Mouse (Mus musculus): ENCODE results near the gene Adamts4. TPM values are rescaled to one million over a fixed set of nuclear protein-coding genes. Genes with fewer than 3 reads are reported as not detected.

The Adamts4 gene
- polyA plus RNA-seq, 1 experiment from 2014 or later: 26.0 TPM

DNA sequence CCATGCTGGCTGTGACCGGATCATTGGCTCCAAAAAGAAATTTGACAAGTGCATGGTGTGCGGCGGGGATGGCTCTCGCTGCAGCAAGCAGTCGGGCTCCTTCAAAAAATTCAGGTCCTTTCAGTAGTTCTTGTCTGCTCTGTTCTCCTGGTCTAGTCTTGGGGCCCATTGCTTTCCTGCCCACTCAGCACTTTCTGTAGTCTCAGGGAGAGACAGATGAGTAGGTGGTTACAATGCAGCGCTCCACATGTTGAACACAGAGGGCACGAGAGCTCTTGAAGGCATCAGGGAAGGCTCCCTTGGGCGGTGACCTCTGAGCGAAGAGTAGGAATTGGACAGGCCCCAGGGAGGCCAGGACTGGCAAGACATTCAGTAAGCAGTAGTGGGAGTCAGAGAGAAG is 7.6 kb downstream of the Adamts4 start:
- peaks cover 48% of the 10 kb centered on the region for H3K36me3 ChIP-seq
- no peak overlapping the region for H3K9ac ChIP-seq
- H3K4me3 ChIP-seq (replicated peaks): no peak overlapping the region
- no peaks in the 10 kb centered on the region for H3K9me3 ChIP-seq (replicated peaks)
- peaks cover 25% of the 10 kb centered on the region for H3K4me1 ChIP-seq
- no peak overlapping the region for H3K4me2 ChIP-seq (replicated peaks)
- 89% methylated on average over 9 of the region's 9 CpGs for WGBS
- no peak for ATAC-seq (ENCODE audit: insufficient number of reproducible peaks, low FRiP score, low TSS enrichment, low read depth)
- no peaks in the 10 kb centered on the region for H3K27me3 ChIP-seq
- no peak overlapping the region for H3K27ac ChIP-seq (replicated peaks)

DNA sequence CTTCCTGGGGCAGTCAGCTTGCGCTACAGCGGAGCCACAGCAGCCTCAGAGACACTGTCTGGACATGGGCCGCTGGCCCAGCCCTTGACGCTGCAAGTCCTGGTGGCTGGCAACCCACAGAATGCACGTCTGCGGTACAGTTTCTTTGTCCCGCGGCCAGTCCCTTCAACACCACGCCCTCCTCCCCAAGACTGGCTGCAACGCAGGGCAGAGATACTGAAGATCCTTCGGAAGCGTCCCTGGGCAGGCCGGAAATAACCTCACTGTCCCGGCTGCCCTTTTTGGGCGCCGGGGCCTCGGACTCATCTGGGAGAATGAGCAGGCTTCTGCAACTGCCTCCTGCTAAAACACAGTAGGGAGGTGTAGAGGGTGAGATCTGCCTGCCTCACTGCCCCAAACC is 8.7 kb downstream of the Adamts4 start:
- no peaks in the 10 kb centered on the region for H3K9me3 ChIP-seq (replicated peaks)
- no peak overlapping the region for H3K27ac ChIP-seq (replicated peaks)
- WGBS: 80% methylated on average over 17 of the region's 17 CpGs
- no peak for ATAC-seq (ENCODE audit: insufficient number of reproducible peaks, low FRiP score, low TSS enrichment, low read depth)
- H3K9ac ChIP-seq: no peak overlapping the region
- no peaks in the 10 kb centered on the region for H3K27me3 ChIP-seq
- H3K4me3 ChIP-seq (replicated peaks): no peak overlapping the region
- H3K4me2 ChIP-seq (replicated peaks): no peak overlapping the region
- peaks cover 21% of the 10 kb centered on the region for H3K4me1 ChIP-seq
- H3K36me3 ChIP-seq: peaks cover 46% of the 10 kb centered on the region

DNA sequence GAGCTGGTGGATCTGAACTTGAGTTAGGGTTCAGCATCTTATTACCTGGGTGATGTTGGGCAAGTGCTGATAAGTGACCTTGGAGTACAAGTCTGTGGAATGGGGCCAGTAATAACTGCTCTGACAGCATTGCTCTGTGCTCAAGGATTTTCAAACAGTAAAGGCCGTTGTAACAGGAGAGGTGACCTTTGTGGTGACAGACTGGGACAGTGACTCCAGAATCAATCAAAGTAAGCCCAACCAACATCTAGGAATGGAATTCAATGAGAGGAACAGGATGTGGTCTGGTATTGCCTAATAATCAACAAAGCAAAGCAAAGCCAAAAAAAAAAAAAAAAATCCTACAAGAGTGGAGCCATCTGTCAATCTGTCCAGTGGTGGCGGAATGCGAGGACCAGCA is 10.1 kb downstream of the Adamts4 start:
- Histone ChIP-seq H3K4me1 (peaks cover 19% of the 10 kb centered on the region), H3K36me3 (peaks cover 36% of the 10 kb centered on the region), H3K4me2 (replicated peaks) (no peak overlapping the region), H3K27ac (replicated peaks) (no peak overlapping the region; the same call in 1 of the 2 replicates), H3K9me3 (replicated peaks) (no peaks in the 10 kb centered on the region), H3K9ac (no peak overlapping the region), H3K27me3 (no peaks in the 10 kb centered on the region), H3K4me3 (replicated peaks) (no peak overlapping the region)
- WGBS: 80% methylated on average over 3 of the region's 3 CpGs
- ATAC-seq (ENCODE audit: insufficient number of reproducible peaks, low FRiP score, low TSS enrichment, low read depth): no peak

DNA sequence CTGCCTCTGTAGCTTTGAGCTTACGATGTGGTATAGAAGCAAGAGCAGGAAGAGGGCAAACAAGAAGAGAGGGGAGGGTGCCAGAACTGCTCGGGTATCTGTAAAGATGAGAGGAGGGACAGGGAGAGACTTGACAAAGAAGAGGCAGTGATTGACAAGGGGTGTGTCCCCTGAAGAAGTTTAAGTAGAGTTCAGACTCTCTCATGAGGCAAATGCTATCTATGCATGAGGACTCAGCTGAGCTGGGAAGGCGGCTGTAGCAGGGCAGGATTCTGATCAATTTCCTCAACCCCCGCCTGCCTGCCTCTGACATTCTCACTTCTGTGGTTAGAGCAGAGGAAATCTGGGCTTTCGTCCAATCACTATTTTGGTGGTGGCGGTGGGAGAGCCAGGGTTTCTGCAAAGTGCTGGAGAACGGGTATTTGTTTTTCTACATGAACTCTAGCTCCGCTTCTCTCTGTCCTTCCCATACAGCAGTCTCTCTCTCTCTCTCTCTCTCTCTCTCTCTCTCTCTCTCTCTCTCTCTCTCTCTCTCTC is 12.4 kb downstream of the Adamts4 start:
- peak; percentile 88 for ATAC-seq (ENCODE audit: insufficient number of reproducible peaks, low FRiP score, low TSS enrichment, low read depth)
- peak overlapping the region; percentile 25 for H3K4me3 ChIP-seq (replicated peaks)
- peaks cover 17% of the 10 kb centered on the region for H3K4me1 ChIP-seq
- peaks cover 19% of the 10 kb centered on the region for H3K36me3 ChIP-seq
- H3K4me2 ChIP-seq (replicated peaks): peak overlapping the region; percentile 46
- no peaks in the 10 kb centered on the region for H3K27me3 ChIP-seq
- WGBS: 2% methylated on average over 8 of the region's 8 CpGs
- no peaks in the 10 kb centered on the region for H3K9me3 ChIP-seq (replicated peaks)
- H3K27ac ChIP-seq (replicated peaks): peak overlapping the region; percentile 91
- H3K9ac ChIP-seq: peak overlapping the region; percentile 7; the same call in 1 of the 2 replicates

DNA sequence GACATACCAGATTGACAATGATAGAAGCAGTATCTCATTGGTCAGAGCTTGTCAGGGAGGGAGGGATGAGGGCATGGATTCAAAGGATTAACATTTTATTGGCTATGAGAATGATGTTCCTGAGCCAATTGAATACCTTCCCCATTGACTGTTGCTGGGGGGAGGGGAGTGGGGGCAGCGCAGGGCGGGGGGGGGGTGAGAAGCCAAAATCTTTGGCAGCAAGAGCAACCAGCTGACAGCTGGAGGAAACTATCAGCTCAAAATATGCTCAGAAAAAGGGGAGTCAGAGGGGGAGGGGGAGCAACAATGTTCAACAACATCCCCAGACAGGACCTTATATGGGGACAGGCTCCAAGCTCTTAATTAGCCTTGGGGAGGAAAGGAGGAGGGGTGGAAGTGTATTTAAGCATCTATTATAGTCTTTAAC is 13.0 kb downstream of the Adamts4 start:
- Histone ChIP-seq H3K36me3 (peaks cover 14% of the 10 kb centered on the region; the same call in 1 of the 2 replicates), H3K9ac (no peak overlapping the region), H3K4me2 (replicated peaks) (peak overlapping the region; percentile 46), H3K27me3 (no peaks in the 10 kb centered on the region), H3K4me3 (replicated peaks) (peak overlapping the region; percentile 25), H3K27ac (replicated peaks) (peak overlapping the region; percentile 91), H3K9me3 (replicated peaks) (no peaks in the 10 kb centered on the region), H3K4me1 (peaks cover 17% of the 10 kb centered on the region)
- peak; percentile 88 for ATAC-seq (ENCODE audit: insufficient number of reproducible peaks, low FRiP score, low TSS enrichment, low read depth)
- 0% methylated on average over 2 of the region's 2 CpGs for WGBS

DNA sequence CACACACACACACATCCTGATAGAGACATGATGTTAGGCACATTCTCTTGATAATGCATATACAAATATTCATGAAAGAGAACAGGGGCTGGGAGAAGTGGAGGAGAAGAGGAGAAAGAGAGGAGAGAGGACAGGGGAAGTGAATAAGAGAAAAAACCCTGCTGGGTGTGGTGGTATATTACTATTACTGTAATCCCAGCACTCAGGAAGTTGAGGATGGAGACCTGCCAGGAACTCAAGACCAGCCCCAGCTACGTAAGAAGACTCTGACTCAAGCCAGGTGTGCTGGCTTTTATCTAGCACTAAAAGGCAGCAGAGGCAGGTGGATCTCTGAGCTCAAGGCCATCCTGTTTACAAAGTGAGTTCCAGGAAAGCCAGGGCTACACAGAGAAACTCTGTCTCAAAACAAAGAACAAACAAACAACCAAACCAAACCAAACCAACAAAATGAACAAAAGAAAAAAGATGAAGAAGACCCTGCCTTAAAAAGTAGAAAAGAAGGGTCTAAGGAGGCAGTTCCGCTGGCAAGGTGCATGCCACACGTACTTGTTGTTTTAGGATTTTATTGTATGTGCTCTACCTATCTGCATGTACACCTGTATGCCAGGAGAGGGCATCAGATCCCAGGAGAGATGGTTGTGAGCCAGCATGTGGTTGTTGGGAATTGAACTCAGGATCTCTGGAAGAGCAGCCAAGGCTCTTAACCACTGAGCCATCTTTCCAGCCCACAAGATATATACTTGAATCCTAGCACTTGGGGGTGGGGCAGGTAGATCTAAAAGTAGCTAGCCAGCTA is 13.6 kb downstream of the Adamts4 start:
- Histone ChIP-seq H3K9me3 (replicated peaks) (no peaks in the 10 kb centered on the region), H3K4me3 (replicated peaks) (no peak overlapping the region), H3K27ac (replicated peaks) (peak overlapping the region; percentile 91), H3K9ac (no peak overlapping the region), H3K4me2 (replicated peaks) (peak overlapping the region; percentile 46; the same call in 1 of the 2 replicates), H3K27me3 (no peaks in the 10 kb centered on the region), H3K36me3 (peaks cover 10% of the 10 kb centered on the region; the same call in 1 of the 2 replicates), H3K4me1 (peaks cover 17% of the 10 kb centered on the region)
- ATAC-seq (ENCODE audit: insufficient number of reproducible peaks, low FRiP score, low TSS enrichment, low read depth): no peak
- 76% methylated on average over 3 of the region's 3 CpGs for WGBS

DNA sequence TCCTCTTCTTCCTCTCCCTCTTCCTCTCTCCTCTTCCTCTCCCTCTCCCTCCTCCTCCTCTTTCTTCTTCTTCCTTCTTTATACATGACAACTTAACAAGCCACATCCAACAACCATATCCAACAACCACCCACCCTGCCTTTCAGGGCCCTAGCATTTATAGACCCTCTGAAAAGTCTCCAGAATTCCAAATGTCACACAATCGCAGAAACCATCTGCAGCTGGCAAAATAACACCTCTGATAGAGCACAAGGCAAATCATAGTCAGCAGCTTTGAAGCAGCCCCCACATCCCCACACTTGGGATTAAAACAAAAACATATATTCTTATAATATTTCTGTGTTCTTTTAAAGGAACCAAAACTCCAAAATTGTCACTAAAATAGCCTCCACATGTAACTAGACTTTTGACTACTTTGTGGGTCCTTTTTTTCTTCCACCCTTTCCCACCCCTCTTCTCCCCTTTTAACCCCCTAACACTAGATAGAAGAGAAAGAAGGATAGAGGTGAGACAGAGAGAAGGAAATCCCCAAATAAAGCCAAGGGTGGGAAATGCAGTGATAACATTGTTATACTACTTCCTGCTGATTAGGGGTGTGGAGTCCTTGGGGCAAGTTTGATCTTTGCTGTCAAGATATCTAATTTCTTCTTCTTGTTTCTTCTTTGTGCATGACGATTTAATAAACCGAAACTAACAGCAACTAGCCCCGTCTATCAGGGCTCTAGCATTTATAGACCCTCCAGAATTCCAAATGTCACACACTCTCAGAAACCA is 15.9 kb downstream of the Adamts4 start:
- Histone ChIP-seq H3K27me3 (no peaks in the 10 kb centered on the region), H3K9me3 (replicated peaks) (no peaks in the 10 kb centered on the region), H3K9ac (no peak overlapping the region), H3K27ac (replicated peaks) (no peak overlapping the region), H3K36me3 (no peaks in the 10 kb centered on the region), H3K4me2 (replicated peaks) (no peak overlapping the region), H3K4me3 (replicated peaks) (no peak overlapping the region), H3K4me1 (peaks cover 28% of the 10 kb centered on the region)
- WGBS: 31% methylated on average over 4 of the region's 4 CpGs
- ATAC-seq (ENCODE audit: insufficient number of reproducible peaks, low FRiP score, low TSS enrichment, low read depth): no peak

DNA sequence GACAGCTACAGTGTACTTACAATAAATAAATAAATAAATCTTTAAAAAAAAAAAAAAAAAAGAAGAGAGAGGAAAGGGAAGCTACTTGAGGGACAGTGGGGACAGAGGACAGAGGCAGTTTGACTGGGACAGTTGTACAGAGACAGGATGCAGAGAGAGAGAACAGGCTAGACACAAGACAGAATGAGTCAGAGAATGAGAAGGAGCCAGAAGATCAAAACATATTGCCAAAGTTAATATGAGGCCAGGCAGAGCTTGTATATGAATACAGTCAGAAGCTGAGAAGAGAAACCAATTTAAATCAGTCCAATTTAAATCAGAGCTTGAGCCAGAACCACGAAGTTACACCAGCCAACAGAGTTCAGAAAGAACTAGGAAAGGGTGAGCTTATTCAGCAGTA is 18.1 kb downstream of the Adamts4 start:
- Histone ChIP-seq H3K9me3 (replicated peaks) (no peaks in the 10 kb centered on the region), H3K4me2 (replicated peaks) (no peak overlapping the region), H3K9ac (no peak overlapping the region), H3K4me3 (replicated peaks) (no peak overlapping the region), H3K4me1 (peaks cover 26% of the 10 kb centered on the region), H3K36me3 (peaks cover 9% of the 10 kb centered on the region), H3K27ac (replicated peaks) (no peak overlapping the region), H3K27me3 (no peaks in the 10 kb centered on the region)
- no peak for ATAC-seq (ENCODE audit: insufficient number of reproducible peaks, low FRiP score, low TSS enrichment, low read depth)
- 55% methylated on average over 1 of the region's 1 CpGs for WGBS

DNA sequence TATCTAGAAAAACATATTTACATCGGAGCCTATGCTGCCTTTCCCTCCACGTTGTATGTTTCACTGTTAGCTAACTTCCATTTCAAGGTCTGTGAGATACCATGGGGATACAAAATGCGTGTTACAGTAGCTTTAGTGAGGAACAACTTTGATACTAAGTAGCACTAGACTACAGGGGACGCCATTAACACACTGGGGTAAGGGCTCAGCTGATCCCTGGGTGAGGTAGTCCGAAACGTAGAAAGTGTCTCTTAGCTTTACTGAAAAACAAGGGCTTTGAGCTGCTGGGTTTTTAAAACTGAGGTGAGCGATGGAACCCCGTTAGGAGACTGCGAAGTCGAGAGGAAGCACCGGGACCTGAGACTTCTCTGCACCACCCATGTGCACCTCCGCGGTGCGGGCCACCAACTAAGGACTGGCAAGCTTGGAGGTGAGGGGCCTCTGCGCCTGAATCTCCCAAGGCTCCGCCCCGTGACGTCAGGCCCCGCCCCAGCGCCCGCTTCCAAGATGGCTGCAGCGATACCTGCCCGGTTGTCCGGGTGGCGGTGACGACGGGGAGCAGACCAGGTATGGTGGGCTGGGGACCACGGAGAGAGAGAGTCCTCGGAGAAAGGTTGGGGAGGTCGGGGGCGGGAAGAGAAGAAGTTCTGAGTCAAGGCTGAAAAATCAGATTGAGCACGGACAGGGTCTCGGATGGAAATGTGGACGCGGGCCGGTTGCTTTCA is 19.8 kb downstream of the Adamts4 start, which contains the start of gene B4galt3:
Gene B4galt3 (plus strand): TSS at position 481 of the 725 bp plus-strand sequence.
- Histone ChIP-seq H3K4me1 (peaks cover 22% of the 10 kb centered on the region), H3K9me3 (replicated peaks) (no peaks in the 10 kb centered on the region), H3K9ac (peak within 1 kb of the TSS; percentile 65), H3K27me3 (no peaks in the 10 kb centered on the region), H3K36me3 (peaks cover 25% of the 10 kb centered on the region), H3K4me3 (replicated peaks) (peak within 1 kb of the TSS; percentile 83), H3K4me2 (replicated peaks) (peak within 1 kb of the TSS; percentile 94), H3K27ac (replicated peaks) (peak within 1 kb of the TSS; percentile 79)
- peak; percentile 91 for ATAC-seq (ENCODE audit: insufficient number of reproducible peaks, low FRiP score, low TSS enrichment, low read depth)
- WGBS: 2% methylated on average over 36 of the region's 36 CpGs

DNA sequence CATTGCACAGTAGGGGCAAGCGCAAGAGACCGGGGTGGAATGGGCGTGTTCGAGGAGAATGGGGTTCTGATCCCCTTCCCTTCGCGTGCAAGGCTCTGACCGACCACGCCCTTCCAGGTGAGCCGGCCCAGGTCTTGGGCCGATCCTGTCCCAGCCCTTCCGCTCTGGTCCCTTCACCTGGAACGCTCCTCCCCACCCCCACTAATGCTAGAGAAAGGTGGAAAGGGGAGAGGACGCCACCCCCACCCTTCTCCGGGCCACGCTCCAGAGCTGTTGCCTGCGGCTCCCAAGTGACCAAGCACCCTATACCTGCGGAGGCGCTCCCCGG is 20.3 kb downstream of the Adamts4 start:
- Histone ChIP-seq H3K4me2 (replicated peaks) (peak overlapping the region; percentile 94), H3K27ac (replicated peaks) (peak overlapping the region; percentile 79), H3K4me1 (peaks cover 22% of the 10 kb centered on the region), H3K36me3 (peaks cover 31% of the 10 kb centered on the region), H3K9ac (peak overlapping the region; percentile 65), H3K9me3 (replicated peaks) (no peaks in the 10 kb centered on the region), H3K4me3 (replicated peaks) (peak overlapping the region; percentile 83), H3K27me3 (no peaks in the 10 kb centered on the region)
- under 1% methylated on average over 19 of the region's 19 CpGs for WGBS
- peak; percentile 73 for ATAC-seq (ENCODE audit: insufficient number of reproducible peaks, low FRiP score, low TSS enrichment, low read depth)

DNA sequence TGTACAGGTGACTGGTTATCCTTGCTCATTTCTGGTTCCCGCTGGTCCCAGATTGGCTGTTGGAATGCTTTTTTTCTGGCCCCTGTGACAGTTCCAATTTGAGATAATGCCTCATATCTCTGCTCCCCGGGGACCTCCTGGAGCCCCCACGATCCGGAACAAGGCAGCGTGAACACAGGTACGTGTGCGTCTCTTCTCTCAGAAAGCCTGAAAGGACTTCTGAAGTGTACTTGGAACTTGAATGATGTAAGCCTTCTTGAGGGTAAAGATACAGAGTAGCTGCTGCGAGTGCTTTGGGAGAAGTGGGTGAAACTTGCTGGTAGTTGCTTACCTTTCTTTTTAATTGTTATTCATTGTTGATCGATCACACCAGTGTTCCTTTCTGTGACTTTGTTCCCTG is 21.0 kb downstream of the Adamts4 start:
- no peak for ATAC-seq (ENCODE audit: insufficient number of reproducible peaks, low FRiP score, low TSS enrichment, low read depth)
- Histone ChIP-seq H3K27ac (replicated peaks) (0 out of 2 replicates have a peak overlapping the region, but pooled peaks have one; percentile 79), H3K9me3 (replicated peaks) (no peaks in the 10 kb centered on the region), H3K27me3 (no peaks in the 10 kb centered on the region), H3K9ac (peak overlapping the region; percentile 65), H3K4me3 (replicated peaks) (peak overlapping the region; percentile 83), H3K4me1 (peaks cover 22% of the 10 kb centered on the region), H3K4me2 (replicated peaks) (peak overlapping the region; percentile 94), H3K36me3 (peaks cover 37% of the 10 kb centered on the region)
- 39% methylated on average over 9 of the region's 9 CpGs for WGBS

Measured in embryonic facial prominence, embryonic 15.5 days (tissue).